ENCODE assay signal across 15 mouse cellular contexts in genomic region chr15:63238601-63239000, GRCm38 (mm10).
"Had no signal": no experiment of that assay in that cellular context is flagged by ENCODE, and none has a peak within 500 bp of the region (broad histone marks: within the 10 kb centered on the region; RNA-seq: fewer than 3 reads in every experiment).

No protein-coding gene starts in this region.

- DNase-seq: kidney, adult 18-20 months; kidney, adult 9 months; kidney, postnatal 25 days; left cerebral cortex, postnatal 4 days; liver, embryonic 13.5 days; lung, adult 2 months; midbrain, embryonic 14.5 days; right cerebral cortex, adult 18-20 months; right cerebral cortex, postnatal 14 days; right cerebral cortex, postnatal 4 days; thymus, postnatal 25 days had no signal

- H3K4me1 ChIP-seq: intestine, embryonic 15.5 days; limb, embryonic 13.5 days; liver, embryonic 13.5 days had no signal

- H3K36me3 ChIP-seq: intestine, embryonic 15.5 days; limb, embryonic 13.5 days; liver, embryonic 13.5 days had no signal

- H3K4me3 ChIP-seq: intestine, embryonic 15.5 days; limb, embryonic 13.5 days; liver, embryonic 13.5 days; megakaryocyte, embryonic 14.5 days had no signal

- H3K27ac ChIP-seq: intestine, embryonic 15.5 days; limb, embryonic 13.5 days; liver, embryonic 13.5 days; stomach, postnatal 0 days had no signal

- H3K27me3 ChIP-seq: intestine, embryonic 15.5 days; limb, embryonic 13.5 days; liver, embryonic 13.5 days; megakaryocyte, embryonic 14.5 days had no signal

- H3K9me3 ChIP-seq: intestine, embryonic 15.5 days; limb, embryonic 13.5 days; liver, embryonic 13.5 days; megakaryocyte, embryonic 14.5 days had no signal
